20 mouse cellular contexts compared by ENCODE assay signal in the genomic region with DNA sequence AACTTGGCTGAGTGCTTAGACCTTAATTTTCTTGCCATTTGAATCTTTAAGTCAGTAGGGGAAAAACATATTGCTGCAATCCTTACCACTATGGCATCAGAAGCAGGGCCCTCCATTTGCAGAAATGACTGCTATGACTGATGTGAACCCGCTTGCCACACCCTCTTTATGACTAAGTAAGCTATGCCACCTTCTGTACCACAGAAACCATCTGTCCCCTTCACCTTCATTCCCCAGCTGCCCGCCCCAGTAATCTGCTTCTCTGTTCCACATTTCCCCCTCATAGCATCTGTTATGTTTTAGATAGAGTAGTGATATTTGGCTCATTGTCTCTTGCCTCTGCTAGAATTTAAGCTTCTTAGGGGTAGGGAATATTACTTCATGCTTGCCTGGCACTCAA.
DNase-seq lines count a peak whose midpoint lies in the region; ATAC-seq and TF ChIP-seq lines count a peak whose summit lies in the region.
"Had no signal": no experiment of that assay in that cellular context is flagged by ENCODE, and none has a peak within 500 bp of the region (broad histone marks: within the 10 kb centered on the region; RNA-seq: fewer than 3 reads in every experiment).

No protein-coding gene starts in this region.

- 65% methylated on average over 2 of the region's 2 CpGs for WGBS in forebrain, embryonic 16.5 days
- WGBS in lung, postnatal 0 days: 77% methylated on average over 2 of the region's 2 CpGs

- no peaks in the 10 kb centered on the region for H3K9me3 ChIP-seq in forebrain, embryonic 16.5 days (ENCODE audit: control insufficient read depth, low read length)
- H3K9me3 ChIP-seq in lung, postnatal 0 days (ENCODE audit: low read length): no peaks in the 10 kb centered on the region
- H3K9me3 ChIP-seq: hindbrain, embryonic 10.5 days; midbrain, embryonic 10.5 days; neural tube, embryonic 12.5 days; stomach, embryonic 15.5 days had no signal

- no peaks in the 10 kb centered on the region for H3K27me3 ChIP-seq in forebrain, embryonic 16.5 days (replicated peaks; ENCODE audit: control insufficient read depth, insufficient read depth, low read length)
- no peaks in the 10 kb centered on the region for H3K27me3 ChIP-seq in lung, postnatal 0 days (replicated peaks; ENCODE audit: insufficient read depth, low read length)
- H3K27me3 ChIP-seq: neural tube, embryonic 12.5 days; stomach, embryonic 15.5 days had no signal

- H3K27ac ChIP-seq in forebrain, embryonic 16.5 days (ENCODE audit: low read length): peak overlapping the region; percentile 75
- H3K27ac ChIP-seq in lung, postnatal 0 days (ENCODE audit: low read length): no peak overlapping the region
- H3K27ac ChIP-seq: hindbrain, embryonic 10.5 days; midbrain, embryonic 10.5 days; neural tube, embryonic 12.5 days; stomach, embryonic 15.5 days had no signal

- no peaks in the 10 kb centered on the region for H3K4me1 ChIP-seq in forebrain, embryonic 16.5 days (replicated peaks; ENCODE audit: control insufficient read depth, insufficient read depth, low read length)
- no peaks in the 10 kb centered on the region for H3K4me1 ChIP-seq in lung, postnatal 0 days (ENCODE audit: insufficient read depth, low read depth, low read length)
- H3K4me1 ChIP-seq: hindbrain, embryonic 10.5 days; neural tube, embryonic 12.5 days; stomach, embryonic 15.5 days had no signal

- no peak overlapping the region for H3K4me3 ChIP-seq in forebrain, embryonic 16.5 days (replicated peaks; ENCODE audit: low read length)
- H3K4me3 ChIP-seq in lung, postnatal 0 days (ENCODE audit: low read depth, low read length): no peak overlapping the region
- H3K4me3 ChIP-seq: hindbrain, embryonic 10.5 days; midbrain, embryonic 10.5 days; neural tube, embryonic 12.5 days; stomach, embryonic 15.5 days had no signal

- intact Hi-C loops in left cerebral cortex, postnatal 10 days (cut with DNase I): no loop called here

- peak; percentile 62 for ATAC-seq in forebrain, embryonic 16.5 days
- no peak for ATAC-seq in lung, postnatal 0 days
- ATAC-seq: CD4-positive, CD25-positive, alpha-beta regulatory T cell, adult 4 months had no signal

- no peak for TF ChIP-seq EP300 in lung, postnatal 0 days (IDR thresholded peaks at IDR 0.05)

- no peak overlapping the region for H3K4me2 ChIP-seq in forebrain, embryonic 16.5 days (ENCODE audit: low read length)
- no peak overlapping the region for H3K4me2 ChIP-seq in lung, postnatal 0 days (replicated peaks; ENCODE audit: low read depth, low read length)
- H3K4me2 ChIP-seq: neural tube, embryonic 12.5 days; stomach, embryonic 15.5 days had no signal

- H3K9ac ChIP-seq in forebrain, embryonic 16.5 days (replicated peaks; ENCODE audit: low read depth, low read length): no peak overlapping the region
- H3K9ac ChIP-seq in lung, postnatal 0 days (replicated peaks; ENCODE audit: low read depth): no peak overlapping the region
- H3K9ac ChIP-seq: neural tube, embryonic 12.5 days; stomach, embryonic 15.5 days had no signal

- DNase-seq in left cerebral cortex, adult 18-20 months (ENCODE audit: low spot score in 2 of 2): peak; percentile 28 to 54
- no peak for DNase-seq in left cerebral cortex, postnatal 10 days (ENCODE audit: extremely low spot score in 1 of 2, low spot score in 2 of 2)
- peak; percentile 67 to 74 for DNase-seq in layer of hippocampus, adult 8-10 months (ENCODE audit: low spot score in 2 of 2)
- DNase-seq in right cerebral cortex, postnatal 10 days (ENCODE audit: low spot score in 2 of 2): peak; percentile 34 to 46
- no peak for DNase-seq in urinary bladder, adult 18-20 months (ENCODE audit: low spot score in 2 of 2)
- DNase-seq in lung, postnatal 0 days (ENCODE audit: low spot score): no peak
- DNase-seq: cerebellum, postnatal 25 days; gastrocnemius, postnatal 25 days; kidney, adult 2 months; kidney, postnatal 14 days; liver; lung, adult 18-20 months; lung, postnatal 4 days; spleen, adult 18-20 months had no signal

- no peaks in the 10 kb centered on the region for H3K36me3 ChIP-seq in forebrain, embryonic 16.5 days (ENCODE audit: control insufficient read depth, insufficient read depth)
- no peaks in the 10 kb centered on the region for H3K36me3 ChIP-seq in lung, postnatal 0 days (ENCODE audit: insufficient read depth, low read length)
- H3K36me3 ChIP-seq: hindbrain, embryonic 10.5 days; midbrain, embryonic 10.5 days; neural tube, embryonic 12.5 days; stomach, embryonic 15.5 days had no signal

- TF ChIP-seq CTCF in lung, postnatal 0 days (IDR thresholded peaks at IDR 0.05): no peak

Comparison
In these comparisons a context has a peak if more than half of its experiments do, and no peak if none do; other contexts are left out.
1. DNase-seq: peak in left cerebral cortex, adult 18-20 months (2 of 2), layer of hippocampus, adult 8-10 months (2 of 2) and right cerebral cortex, postnatal 10 days (2 of 2); none in left cerebral cortex, postnatal 10 days (0 of 2), urinary bladder, adult 18-20 months (0 of 2) and lung, postnatal 0 days (single experiment).